Mouse (Mus musculus) thymus, postnatal 36 days (tissue): Measurements from ENCODE around the gene Spata32.

ENCODE experiments used
- DNase-seq, 2 experiments: peaks; one replicate each; pipeline ENCODE4 v3.0.0; 2022; ENCODE audit warnings: mixed read lengths in 2 of 2

Gene Spata32

DNA sequence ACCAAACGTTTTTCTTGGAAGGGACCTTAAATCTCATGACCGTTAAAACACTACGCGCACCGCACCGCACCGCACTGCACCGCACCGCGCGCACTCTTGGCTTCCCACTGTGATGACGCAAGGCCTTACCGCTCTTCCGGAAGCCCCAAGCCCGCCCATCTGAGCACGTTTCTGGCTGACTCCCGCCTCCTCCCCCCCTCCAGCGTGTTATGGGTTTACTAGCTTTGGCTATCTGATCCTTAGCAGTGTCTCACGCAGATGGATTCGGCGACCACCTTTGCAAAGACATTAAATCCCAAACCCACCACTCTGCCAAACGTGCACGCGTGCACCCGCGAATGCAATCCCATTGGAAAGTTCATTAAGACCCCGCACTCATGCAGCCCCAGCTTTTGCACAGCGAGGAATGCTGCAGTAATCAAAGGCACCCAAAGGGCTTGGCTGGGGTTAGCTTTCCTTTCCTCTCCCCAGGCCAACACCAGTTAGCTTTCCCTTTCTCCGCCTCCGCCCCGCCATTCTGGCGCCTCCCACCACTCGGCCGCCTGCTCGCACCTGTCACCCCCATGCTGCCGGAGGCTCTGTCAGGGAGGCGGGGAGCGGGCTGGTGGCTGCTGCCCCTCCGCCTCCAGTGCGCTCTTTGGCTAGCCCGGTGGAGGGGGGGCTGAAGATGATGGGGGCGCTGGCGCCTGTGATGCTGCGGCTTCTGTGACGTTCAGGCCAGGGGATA lies at the start of gene Spata32:
Gene Spata32 (minus strand): TSS at position 643 of the 727 bp plus-strand sequence.
- DNase-seq: peak; percentile 80 to 89

DNA sequence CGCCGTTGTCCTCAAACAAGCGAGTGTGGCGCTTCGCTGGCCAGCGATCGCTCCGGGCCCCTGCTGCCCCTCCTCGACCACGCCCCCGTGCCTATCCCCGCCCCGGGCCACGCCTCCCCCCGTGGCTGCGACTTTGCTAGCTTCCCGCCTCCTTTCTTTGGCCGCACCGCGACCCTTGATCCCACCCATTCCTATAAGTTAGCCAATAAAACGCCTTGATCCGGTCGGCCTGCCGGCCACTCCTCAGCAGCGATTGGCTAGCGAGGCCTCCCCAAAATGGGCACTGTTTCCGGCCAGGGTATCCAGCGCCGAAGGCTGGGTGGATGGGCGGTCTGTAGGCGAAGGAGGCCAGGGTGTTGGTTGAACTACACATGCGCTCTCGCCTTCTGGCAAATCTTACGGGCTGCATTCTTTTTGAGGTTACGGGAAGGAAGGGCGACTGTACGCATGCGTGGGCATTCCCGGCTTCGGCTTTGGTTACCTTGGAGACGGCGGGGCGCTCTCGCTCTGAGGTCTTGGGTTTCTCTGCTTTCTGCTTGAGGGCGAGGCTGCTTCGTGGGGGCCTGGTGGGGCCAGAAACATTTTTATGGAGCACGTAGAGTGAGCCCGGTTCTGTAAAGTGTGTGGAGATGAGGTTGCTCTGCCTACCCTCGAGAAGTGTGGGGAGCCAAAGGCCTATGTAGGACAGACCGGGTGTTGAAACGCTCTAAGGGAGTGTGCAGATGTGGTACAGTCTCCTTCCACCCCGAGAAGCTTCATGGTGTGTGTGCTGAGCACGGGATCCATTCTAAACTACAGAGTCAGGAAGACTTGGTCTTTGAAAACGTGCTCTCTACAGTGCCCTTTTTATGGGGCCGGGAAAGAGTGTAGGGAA lies 49.4 kb upstream of the Spata32 start, which contains the start of gene Map3k14:
Gene Map3k14 (minus strand): TSS at position 127 of the 874 bp plus-strand sequence.
- peak; percentile 99 to 100 for DNase-seq

DNA sequence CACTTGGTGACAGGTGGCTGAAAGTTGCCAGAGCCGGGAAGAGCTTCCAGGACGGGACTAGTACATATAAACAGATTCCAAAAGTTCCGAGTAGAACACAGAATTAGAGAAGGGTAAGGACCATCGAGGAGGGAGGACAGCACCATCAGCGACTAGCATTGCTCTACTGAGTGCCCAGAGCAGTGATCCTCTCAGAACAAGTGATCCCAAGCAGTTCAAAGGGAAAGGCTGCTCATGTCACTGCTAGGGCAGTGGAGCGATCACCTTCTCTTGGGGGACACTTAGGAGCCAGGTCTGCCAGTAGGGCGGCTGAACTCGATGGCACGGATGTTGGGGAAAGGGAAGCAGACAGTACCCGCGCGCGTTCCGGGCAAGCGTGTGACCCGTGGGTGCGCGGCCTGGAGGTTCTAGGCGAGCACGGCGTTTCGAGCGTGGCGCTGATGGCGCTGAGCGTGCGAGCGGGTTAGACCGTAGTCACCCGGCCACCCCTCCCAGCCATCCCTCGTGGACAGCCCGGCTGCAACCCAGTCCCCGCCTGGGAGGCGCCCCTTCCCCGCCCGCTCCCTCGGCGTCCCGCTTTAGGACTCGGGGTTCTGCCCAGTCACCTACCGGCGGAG lies 48.6 kb upstream of the Spata32 start:
- no peak for DNase-seq

DNA sequence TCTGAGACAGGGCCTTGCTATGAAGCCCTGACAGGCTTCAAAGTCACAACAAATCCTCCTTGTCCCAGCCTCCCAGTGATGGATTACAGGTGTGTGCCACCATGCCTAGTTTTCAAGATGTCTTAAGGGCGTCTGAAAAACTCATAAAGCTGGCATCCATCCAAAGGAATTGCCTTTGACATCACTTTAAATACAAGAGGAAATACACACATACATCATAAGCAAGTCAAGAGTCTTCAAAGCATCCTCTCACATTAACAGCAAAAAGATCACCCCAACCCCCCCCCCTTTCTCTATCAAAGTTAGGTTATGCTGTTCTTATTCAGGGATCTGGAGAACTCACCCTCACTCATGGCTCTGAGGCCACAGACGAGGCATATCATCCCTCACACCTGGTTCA lies 47.6 kb upstream of the Spata32 start:
- DNase-seq: no peak

DNA sequence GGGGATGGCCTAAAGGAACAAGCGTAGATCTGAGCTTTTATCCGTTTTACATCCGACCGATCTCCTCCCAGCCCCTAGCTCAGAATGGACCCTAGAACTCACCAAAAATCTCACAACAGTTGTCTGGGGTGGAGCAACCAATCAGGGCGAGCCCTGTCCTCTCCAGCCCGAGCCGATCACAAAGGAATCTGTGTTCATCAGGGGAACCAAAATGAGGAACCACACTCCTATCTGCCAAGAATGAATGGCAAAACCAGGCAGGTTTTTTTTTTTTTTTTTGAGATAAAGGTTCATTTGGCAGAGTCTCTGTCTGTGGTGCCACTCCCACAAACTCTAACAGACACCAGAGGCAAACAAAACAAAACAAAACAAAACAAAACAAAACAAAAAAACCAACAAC lies 47.0 kb upstream of the Spata32 start:
- DNase-seq: peak in 1 of 2 experiments; percentile 22

DNA sequence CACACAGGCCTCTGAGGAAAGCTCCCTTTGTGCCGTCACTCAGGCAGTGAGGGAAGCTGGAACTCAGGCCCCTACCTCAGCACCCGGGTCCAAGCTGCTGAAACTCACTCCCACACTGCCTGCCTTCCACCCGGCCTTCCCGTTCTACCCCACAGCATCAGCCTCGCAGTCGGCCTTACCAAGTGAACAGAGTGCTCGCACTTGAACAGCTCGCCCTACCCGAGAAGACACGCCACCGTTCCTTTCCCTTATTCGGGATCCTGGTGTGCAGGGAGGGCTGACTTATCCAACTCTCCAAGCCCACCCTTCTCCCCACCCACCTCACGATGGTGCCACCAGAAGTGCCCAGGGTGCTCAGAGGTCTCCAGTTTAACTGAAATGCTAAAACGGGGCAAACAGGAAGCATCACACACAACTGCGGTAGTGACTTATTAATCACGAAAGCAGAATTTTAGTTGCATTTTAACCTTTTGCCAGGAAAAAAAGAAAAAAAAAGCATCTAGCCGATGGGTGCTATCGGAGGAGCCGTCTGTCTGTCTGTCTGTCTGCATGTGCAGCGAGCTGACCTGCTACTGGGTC lies 46.3 kb upstream of the Spata32 start:
- peak; percentile 60 to 61 for DNase-seq

DNA sequence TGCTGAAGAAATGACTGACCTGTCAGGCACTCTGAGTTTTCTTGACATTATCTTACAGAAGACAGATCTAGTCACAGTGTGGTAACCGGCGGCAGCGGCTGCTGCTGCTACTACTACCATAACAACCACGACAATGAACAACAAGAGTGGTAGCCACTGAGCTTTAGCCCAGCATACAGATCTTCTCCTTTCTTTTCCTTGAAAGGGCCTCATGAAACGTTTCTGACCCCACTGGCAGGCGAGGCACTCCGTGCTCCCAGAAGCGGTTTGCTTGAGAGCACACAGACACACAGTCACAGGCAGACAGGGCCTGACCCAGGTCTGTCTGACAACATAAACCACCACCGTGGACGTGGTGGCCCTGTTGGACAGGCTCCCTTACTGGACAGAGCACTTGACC lies 45.3 kb upstream of the Spata32 start:
- DNase-seq: peak in 1 of 2 experiments; percentile 52

DNA sequence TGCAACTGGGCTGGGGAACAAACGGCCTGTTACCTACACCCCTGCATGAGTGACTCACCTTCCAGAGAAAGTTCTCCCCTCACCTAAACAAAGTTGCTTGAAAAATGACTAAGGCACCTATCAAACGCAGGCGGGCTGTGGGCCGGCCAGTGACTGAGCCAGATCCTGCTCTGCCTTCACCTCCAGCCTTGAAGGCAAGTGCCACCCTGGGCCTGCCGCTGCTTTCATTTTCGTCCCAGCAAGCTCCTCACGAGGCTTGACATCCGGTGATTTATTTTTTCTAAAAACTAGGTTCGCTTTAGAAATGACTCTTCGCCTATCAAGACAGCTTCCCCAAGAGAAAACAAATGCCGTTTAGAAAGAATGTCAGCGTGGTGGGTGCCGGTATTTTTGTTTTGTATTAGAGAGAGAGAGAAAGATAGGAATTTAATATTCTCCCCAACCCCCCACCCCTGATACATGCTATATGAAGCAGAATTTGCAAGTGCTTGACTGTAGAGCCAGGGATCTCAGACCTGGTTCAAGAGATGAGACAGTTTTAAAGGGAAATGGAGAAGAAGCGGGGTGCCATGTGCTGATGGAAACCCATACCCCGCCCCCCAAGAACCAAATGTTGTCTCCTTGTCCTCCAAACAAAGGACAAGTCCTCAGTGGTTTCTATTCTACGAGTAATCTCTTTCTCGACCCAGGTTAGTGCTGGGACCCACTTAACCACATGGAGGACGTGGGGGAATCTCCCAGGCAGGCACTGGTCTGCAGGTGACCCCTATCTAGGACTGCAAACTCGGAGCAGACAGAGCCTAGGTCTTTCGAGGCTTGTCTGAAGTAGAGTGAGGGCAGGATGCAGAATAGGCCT lies 44.4 kb upstream of the Spata32 start:
- DNase-seq: peak; percentile 70 to 72

DNA sequence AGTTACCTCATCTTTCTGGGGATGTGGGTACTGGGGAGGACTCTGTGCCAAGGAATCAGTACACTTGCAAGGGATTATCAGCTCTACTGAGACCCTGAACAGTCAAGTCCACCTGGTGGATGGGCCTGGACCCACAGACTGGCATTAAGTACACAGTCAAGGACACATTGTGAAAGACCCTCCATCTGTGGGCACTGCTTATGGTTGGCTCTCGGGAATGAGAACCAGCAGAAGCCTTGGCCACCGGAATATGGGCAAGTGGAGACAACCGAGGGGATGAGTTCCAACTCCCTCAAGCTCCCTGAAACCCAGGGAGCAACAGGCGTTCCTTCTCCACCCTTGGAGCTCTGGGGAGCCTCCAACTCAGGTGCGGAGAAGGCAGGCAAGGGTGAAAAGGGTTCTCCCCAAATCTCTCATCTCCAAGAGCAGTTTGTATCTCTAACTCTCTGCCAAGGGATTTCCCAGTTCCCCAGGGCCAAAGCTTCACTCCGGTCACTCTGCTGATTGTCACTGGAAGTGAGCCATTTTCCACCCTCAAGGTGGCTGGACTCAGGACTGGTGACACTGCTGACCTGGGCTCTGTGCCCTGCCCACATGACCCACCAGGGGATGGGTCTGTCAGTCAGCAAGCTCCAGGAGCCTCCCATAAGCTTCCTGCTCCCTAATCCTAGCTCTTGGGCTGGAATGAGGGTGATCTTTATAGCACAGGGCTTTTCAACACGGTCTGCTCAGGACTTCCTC lies 43.6 kb upstream of the Spata32 start:
- DNase-seq: no peak

DNA sequence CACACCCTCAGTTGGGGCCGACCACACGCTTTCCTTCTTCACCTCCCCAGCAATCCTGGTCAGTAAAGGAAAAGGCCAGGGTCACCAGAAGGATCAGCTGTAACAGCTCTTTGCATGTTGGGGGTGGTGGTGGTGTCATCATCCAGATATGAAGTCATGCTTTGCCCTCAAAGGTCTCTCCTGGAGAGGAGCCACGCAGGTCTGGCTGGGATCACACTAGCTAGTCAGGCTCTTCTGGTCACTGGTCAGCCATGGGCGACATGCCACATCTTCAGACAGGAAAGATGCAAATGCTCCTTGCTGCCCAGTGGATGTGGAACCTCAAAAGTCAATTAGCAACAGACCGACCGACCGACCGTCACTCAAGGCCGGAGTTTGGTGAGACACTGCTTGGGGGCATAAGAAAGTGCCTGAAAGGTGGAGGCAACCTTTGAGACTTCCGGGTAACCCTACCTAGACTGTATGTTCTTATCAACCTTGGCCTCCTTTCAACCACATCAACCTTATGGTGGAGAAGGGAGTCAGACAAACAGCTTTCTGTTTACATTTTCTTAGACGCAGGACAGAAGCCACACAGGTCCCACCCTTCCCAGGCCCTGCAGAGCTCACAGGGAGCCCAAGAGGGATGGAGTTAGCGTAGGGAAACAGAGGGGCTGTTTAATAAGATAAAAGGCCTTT lies 42.4 kb upstream of the Spata32 start:
- DNase-seq: no peak

DNA sequence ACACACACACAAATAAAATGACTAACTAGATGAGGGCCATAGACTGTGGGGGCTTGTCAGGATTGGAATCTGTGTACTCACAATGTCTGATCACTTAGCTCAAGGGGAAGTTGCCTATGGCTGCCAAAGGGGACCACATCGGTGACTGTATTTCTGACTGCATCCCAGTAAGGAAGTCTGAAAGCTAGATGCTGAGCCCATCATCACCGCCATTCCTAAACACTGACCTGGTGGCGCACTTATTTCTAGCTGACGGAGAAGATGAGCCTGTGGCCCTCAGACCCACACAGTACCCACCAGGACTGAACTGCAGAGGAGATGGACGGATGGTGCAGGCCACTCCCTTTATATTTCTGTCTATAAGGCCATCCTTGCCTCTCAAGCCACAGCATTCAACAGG lies 41.8 kb upstream of the Spata32 start:
- no peak for DNase-seq

DNA sequence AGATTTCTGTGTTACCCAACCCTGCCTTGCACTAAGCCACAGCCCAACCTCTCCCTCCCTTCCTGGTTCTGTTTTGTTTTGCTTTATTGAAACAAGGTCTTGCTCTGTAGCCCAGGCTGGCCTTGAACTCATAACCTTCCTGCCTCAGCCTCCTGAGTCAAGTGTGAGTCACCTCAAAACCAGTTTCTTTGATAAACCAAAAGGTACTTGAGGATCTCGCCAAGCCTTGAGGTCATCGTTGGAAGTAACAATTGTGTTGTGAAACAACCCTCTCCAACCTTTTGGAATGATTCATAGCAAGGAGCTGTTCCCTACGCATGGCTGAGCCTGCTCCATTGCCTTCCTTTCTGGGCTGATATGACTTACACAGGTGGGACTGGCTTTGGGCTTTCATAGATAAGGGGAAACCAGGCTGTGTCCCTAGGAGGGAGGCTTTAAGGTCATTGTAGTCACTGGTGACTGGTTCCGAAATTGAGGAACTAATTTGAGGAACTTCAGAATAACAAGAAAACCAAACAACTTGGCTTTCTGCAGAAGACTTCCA lies 39.8 kb upstream of the Spata32 start:
- DNase-seq: no peak

DNA sequence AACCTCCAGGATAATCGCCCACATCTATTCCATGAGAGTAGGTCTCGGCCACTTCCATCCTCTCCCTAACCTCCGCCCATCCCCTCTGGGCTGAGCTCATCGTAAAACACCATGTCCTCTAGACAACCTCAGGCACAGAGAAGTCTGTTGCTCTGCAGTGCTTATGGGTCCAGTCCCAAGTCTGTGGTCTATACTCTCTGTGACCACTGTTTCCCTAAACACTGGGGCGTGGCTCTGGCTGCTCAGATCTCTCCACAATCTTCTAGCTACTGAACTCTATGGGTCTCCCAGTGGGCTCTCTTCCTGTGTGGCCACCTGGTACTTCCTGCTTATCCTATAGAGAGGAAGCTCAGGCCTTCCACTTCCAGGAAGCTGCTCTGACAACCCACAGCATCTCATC lies 35.4 kb upstream of the Spata32 start:
- DNase-seq: no peak

DNA sequence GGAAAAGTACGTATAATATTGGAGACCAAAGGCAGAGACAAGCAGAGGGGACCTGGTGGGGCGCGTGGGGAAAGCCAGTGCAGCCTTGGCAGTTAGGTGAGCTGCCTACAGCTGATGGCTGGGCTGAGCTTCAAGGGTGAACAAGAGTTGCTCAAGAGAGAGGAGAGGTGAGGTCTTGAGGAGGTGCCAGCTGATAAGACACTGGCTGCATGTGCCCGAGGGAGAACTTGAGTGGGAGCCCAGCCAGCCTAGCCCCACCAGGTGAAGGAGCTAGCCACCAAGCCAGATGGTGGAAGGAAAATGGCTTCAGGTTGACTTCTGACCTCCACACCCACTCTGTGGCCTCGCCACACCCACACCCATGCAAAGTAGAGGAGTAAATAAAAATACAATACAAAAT lies 34.1 kb upstream of the Spata32 start:
- DNase-seq: no peak

DNA sequence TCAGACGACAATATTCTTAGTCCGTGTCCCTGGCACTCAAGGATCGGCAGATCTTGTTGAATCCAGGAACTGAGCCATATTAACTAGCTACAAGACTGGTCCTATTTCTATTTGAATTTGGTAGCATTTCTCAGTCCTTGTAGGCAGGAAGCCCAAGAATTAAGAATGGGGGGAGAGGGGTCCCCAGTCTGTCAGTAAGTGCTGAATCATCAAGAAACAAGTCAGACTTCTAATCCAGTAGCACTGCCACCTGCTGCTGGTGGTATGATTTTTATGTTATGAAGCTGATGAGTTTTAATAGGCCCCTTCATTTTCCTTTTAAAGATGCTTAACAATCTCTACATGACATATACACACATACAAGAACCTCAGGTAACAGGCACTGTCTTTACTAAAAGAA lies 32.1 kb upstream of the Spata32 start:
- DNase-seq: no peak

DNA sequence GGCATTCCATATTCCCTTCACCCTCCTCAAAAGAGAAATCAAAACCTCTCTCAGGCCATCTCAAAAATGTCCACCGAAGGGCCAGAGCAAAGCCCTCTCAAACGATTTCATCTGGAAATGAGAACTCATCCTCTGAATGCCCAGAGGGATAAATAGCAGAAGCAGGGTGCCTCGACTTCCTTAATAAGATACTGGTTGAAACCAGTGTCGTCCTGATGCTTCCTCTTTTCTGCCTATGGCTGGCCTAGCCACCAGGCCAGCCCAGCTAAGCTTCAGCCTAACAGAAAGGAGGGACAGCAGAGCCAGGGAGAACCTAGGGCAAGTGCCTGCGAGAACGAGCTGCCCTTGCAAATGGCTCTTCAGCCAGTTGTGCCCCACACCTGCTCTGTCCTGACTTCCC lies 31.3 kb upstream of the Spata32 start:
- DNase-seq: no peak

DNA sequence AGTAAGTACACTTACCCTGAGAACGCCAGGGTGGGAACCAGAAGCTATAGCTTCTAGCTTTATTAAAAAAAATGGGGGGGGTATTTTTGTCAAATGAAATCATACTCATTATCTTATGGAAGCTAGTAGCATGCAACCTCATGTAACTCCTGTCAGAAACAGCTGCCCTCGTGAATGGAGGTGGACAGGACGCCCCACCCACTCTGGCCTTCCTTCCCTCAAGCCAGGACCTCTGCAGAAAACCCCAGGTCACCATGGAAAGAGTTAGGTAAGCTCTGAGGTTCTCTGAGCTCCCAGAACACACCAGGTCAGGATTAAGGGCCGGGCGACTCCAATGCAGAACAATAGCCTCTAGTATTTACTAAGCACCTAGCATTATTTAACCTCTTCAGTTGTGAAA lies 30.6 kb upstream of the Spata32 start:
- DNase-seq: no peak

DNA sequence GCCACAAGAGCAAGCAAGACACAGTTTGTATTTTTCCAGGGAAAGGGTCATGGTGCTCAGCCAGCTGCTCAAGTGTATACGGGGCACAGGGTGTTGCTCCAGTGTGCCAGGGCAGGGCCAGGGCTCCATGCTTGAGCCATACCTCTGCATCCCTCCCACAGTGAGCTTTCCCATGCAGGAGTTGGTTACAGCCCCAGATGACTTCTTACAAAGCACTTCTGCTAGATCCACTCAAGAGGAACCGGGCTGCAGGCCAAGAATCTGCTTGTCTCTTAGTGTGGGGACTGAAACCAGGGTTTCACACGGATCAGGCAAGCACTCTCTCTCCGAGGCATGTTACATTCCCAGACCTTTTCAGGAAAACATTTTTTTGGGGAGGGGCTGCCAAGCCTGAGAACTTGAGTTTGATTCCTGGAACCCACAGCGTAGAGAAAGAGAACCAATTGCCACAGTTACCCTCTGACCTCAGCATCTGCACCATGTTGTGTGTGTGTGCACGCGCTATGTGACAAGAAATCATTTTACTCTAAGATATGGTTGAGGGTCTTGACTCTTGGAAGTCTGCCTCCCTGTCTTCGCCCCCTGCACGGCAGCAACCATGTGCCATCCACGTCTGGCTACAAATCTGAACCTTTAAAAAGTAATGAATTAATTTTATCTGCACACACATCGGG lies 29.4 kb upstream of the Spata32 start:
- no peak for DNase-seq

DNA sequence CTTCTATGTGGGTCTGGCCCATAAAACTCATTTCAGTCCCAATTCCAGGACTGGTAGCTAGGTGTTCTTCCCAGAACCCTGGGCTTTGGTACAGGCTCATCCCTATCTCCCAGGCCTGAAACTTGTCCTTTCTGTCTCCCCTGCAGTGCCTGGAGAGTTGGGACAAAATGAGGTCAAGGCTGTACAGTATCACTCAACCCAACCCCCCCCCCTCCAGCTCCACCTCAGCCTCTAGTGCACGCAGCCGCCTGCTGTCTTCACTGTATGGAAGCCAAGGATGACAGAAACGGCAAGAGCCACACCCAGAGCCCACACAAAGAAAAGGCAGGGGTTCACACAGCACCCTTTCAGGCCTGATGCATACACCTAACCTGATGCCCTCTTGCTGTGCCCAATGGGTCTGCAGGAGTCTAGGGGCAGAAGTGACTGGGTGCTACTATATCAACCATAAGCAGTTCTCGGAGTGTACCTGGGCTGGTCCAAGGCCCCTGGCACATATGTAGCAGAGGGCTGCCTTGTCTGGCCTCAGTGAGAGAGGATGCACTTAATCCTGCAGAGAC lies 28.6 kb upstream of the Spata32 start:
- no peak for DNase-seq
